Mouse (Mus musculus): ENCODE data around the gene Creld2.

Gene Creld2

DNA sequence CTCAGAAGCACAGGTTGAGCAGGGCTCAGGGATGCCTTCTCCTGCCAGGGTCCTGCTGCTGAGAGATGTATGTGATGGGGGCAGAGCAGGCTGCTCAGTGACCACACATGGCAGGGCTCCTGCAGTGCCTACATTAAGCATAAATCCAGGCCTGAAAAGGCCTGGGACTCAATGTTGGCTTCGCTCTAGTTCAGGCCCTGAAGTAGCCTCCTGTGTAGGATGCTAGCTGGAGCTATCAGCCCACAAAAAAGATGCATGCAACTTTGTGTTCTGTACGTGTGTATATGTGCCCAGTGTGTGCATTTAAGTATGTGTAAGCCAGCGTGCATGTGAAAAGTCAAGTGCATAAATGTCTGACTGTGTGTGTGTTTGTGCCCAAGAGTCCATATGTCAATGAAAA, 54.6 kb downstream of the Creld2 start:
- no peak for DNase-seq

DNA sequence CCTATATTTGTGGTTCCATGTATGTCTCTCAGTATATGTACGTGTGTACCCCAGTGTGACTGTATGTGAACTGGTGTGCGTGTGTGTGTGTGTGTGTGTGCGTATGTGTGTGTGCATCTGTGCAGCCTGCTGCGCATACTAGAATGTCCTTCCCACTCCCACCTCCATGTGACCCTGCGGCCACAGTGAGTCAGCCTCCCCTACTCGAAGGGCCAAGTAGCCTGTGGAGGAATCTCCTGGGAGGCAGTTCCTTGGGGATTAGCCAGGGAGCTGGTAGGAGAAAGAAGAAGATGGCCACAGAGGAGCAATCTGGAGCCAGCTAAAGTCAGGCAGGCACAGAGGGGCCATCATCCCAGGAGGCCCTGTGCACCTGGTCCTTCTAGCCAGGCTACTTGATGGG, 55.0 kb downstream of the Creld2 start:
- no peak for DNase-seq

DNA sequence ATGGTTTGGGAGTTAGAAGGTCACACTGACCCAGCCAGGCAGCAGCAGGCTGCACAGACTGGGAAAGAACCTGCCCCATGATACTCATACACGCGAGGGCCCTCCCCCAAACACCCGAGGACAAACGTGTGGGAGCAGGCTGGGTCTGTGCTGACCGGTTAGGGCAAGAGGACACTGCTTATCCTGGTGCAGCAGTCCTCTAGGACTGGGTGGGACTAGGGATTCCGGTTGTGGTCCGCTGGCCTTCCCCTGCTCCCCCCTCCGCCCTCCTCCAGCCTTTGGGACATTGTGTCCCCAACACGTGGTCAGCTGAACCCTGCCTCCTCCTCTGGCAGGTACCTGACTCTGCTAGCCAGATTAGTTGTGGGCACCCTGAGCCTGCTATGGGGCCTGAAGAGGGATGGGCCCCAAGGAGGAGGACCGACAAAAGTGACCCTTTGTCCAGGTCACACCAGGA, 56.2 kb downstream of the Creld2 start:
- no peak for DNase-seq
